In the genomic region with DNA sequence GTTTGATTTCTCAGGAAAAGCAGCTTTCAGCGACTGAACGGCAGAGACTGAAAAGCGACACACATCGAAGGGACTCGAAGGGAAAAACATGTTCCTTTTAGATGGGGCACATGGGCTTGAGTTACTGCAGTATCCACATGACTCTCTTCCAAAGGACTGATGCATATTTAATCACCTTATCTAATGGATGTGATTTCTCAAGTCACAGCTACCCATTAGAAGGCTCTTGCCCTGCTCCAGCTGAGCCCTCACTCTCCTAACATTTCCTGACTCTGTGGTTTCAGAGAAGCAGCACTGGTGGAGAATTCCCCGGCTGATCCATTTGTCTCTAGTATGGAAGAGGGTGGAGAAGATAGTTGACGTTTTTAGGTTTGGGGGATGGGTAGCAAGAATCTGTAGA, we compare ENCODE assay signal across 23 mouse cellular contexts. TPM values are rescaled to one million over a fixed set of nuclear protein-coding genes. Genes with fewer than 3 reads are reported as not detected.
"Had no signal": no experiment of that assay in that cellular context is flagged by ENCODE, and none has a peak within 500 bp of the region (broad histone marks: within the 10 kb centered on the region; RNA-seq: fewer than 3 reads in every experiment).

No protein-coding gene starts in this region.

- H3K9ac ChIP-seq: liver, embryonic 13.5 days; midbrain, embryonic 12.5 days; midbrain, embryonic 15.5 days; stomach, embryonic 15.5 days had no signal

- H3K27me3 ChIP-seq: liver, embryonic 13.5 days; midbrain, embryonic 12.5 days; midbrain, embryonic 15.5 days; stomach, embryonic 15.5 days had no signal

- ATAC-seq: intestine, embryonic 16.5 days; midbrain, embryonic 15.5 days had no signal

- H3K27ac ChIP-seq: kidney, postnatal 0 days; layer of hippocampus, adult 2 months; left cerebral cortex, adult 2 months; liver, embryonic 13.5 days; midbrain, embryonic 12.5 days; midbrain, embryonic 15.5 days; stomach, embryonic 15.5 days had no signal

- H3K4me1 ChIP-seq: liver, embryonic 13.5 days; midbrain, embryonic 12.5 days; midbrain, embryonic 15.5 days; stomach, embryonic 15.5 days had no signal

- H3K36me3 ChIP-seq: liver, embryonic 13.5 days; midbrain, embryonic 12.5 days; midbrain, embryonic 15.5 days; stomach, embryonic 15.5 days had no signal

- H3K4me2 ChIP-seq: liver, embryonic 13.5 days; midbrain, embryonic 12.5 days; midbrain, embryonic 15.5 days; stomach, embryonic 15.5 days had no signal

- H3K9me3 ChIP-seq: liver, embryonic 13.5 days; midbrain, embryonic 12.5 days; midbrain, embryonic 15.5 days; stomach, embryonic 15.5 days had no signal

- DNase-seq: kidney, adult 18-20 months; kidney, postnatal 25 days; layer of hippocampus, adult 9-11 months; liver, embryonic 13.5 days; lung, adult 2 months; lung, postnatal 14 days; lung, postnatal 4 days; right cerebral cortex, adult 18-20 months; right cerebral cortex, postnatal 14 days; right cerebral cortex, postnatal 4 days; thymus, postnatal 25 days had no signal

- H3K4me3 ChIP-seq: layer of hippocampus, adult 2 months; left cerebral cortex, adult 2 months; liver, embryonic 13.5 days; midbrain, embryonic 12.5 days; midbrain, embryonic 15.5 days; myocyte; stomach, embryonic 15.5 days had no signal

RNA-seq across cellular contexts. Expression of a gene that starts 23.7 kb away (rescaled TPM):
- total RNA-seq: liver, adult 2 months; megakaryocyte progenitor cell, adult 5-6 weeks; megakaryocyte-erythroid progenitor cell, adult 5-6 weeks; neutrophil, adult 5-6 weeks had no signal
- polyA plus RNA-seq: liver, adult 2 months had no signal
